ENCODE assay signal across 9 mouse cellular contexts in genomic region chr16:58476363-58476762, GRCm38 (mm10). TPM values are rescaled to one million over a fixed set of nuclear protein-coding genes. Genes with fewer than 3 reads are reported as not detected.
DNase-seq lines count a peak whose midpoint lies in the region; ATAC-seq and TF ChIP-seq lines count a peak whose summit lies in the region.
"Had no signal": no experiment of that assay in that cellular context is flagged by ENCODE, and none has a peak within 500 bp of the region (broad histone marks: within the 10 kb centered on the region; RNA-seq: fewer than 3 reads in every experiment).

No protein-coding gene starts in this region.

- no peak for TF ChIP-seq CTCF in bone marrow, adult 2 months (IDR thresholded peaks at IDR 0.05; ENCODE audit: control insufficient read depth, insufficient read depth, low read length)

- no peak for ATAC-seq in erythroblast, adult 5-6 weeks (replicated peaks; ENCODE audit: low FRiP score, poor library complexity, severe bottlenecking)

- intact Hi-C loops in gastrocnemius, postnatal 14 days (cut with DNase I; ENCODE audit: low total_unique reads) = no loop called here
- intact Hi-C loops in gastrocnemius, postnatal 36 days (cut with DNase I) = no loop called here

- peak; percentile 23 for DNase-seq in gastrocnemius, postnatal 14 days
- DNase-seq in gastrocnemius, adult 8-10 months (ENCODE audit: low spot score in 2 of 2) = no peak
- peak; percentile 68 for DNase-seq in kidney, adult 11 months
- DNase-seq in lung, postnatal 10 days = peak; percentile 71
- no peak for DNase-seq in testis, postnatal 10 days (ENCODE audit: low spot score)
- no peak for DNase-seq in gastrocnemius, postnatal 36 days

- 0 out of 2 replicates have a peak overlapping the region, but pooled peaks have one; percentile 15 for H3K27ac ChIP-seq in bone marrow, adult 2 months (ENCODE audit: control insufficient read depth, insufficient read depth, low read depth, low read length, poor library complexity)
- H3K27ac ChIP-seq: liver, embryonic 14.5 days had no signal

- H3K4me3 ChIP-seq in bone marrow, adult 2 months (replicated peaks; ENCODE audit: control insufficient read depth, low read depth, low read length) = no peak overlapping the region

- no peak for TF ChIP-seq POLR2A in bone marrow, adult 2 months (IDR thresholded peaks at IDR 0.05; ENCODE audit: borderline replicate concordance, control insufficient read depth, low read depth, low read length)

- H3K4me1 ChIP-seq in bone marrow, adult 2 months (ENCODE audit: control insufficient read depth, insufficient read depth, low read length) = peaks cover 6% of the 10 kb centered on the region; the same call in 1 of the 2 replicates

- WGBS in bone marrow, adult 2 months = 29% methylated on average over 2 of the region's 2 CpGs

RNA-seq across cellular contexts. Expression of gene St3gal6, which starts 47.7 kb away (rescaled TPM):
- 10 to 100 TPM; 45.5 to 50.0 TPM for total RNA-seq in gastrocnemius, postnatal 14 days (2021)
- total RNA-seq in gastrocnemius, adult 8-10 months (2022) = 100 to 1,000 TPM; 147 to 185 (median 164) TPM
- polyA plus RNA-seq in bone marrow, adult 2 months (2011; ENCODE audit: insufficient read depth, insufficient read length, low replicate concordance, missing spikeins) = 34.9 and 49.0 TPM in 2 replicates
- 95.3 and 151 TPM in 2 replicates for total RNA-seq in erythroblast, adult 5-6 weeks (2015; ENCODE audit: low replicate concordance)
- total RNA-seq in erythroblast, adult 5-6 weeks (2017; ENCODE audit: low replicate concordance) = 155 and 194 TPM in 2 replicates
- total RNA-seq in gastrocnemius, postnatal 36 days (2021) = 100 to 1,000 TPM; 133 to 134 TPM

Comparison
In these comparisons a context has a peak if more than half of its experiments do, and no peak if none do; other contexts are left out.
1. DNase-seq: peak in gastrocnemius, postnatal 14 days (single experiment), kidney, adult 11 months (single experiment) and lung, postnatal 10 days (single experiment); none in gastrocnemius, adult 8-10 months (0 of 2), testis, postnatal 10 days (single experiment) and gastrocnemius, postnatal 36 days (0 of 2).